Mouse (Mus musculus): ENCODE results near the gene Ldlr. TPM values are rescaled to one million over a fixed set of nuclear protein-coding genes. Genes with fewer than 3 reads are reported as not detected.
"Not testable (repeated sequence)": the region's sequence is repeated elsewhere in the genome, so short reads cannot be mapped to it uniquely, and the experiment has no call there.

The Ldlr gene
- total RNA-seq (2021), result 10 to 100 TPM; 13.7 to 14.1 TPM

- peak; percentile 72 to 76 for DNase-seq
Observed at GRCm38 (mm10) chr9:21723377-21724146, at the start of gene Ldlr. TSS of gene Ldlr (plus strand) at chr9:21723483.

- DNase-seq, result no peak
Observed at GRCm38 (mm10) chr9:21677706-21678105, 45.6 kb upstream of the Ldlr start.

GRCm38 (mm10) chr9:21680448-21680847 lies 42.8 kb upstream of the Ldlr start:
- DNase-seq, result no peak

GRCm38 (mm10) chr9:21682827-21683226 lies 40.5 kb upstream of the Ldlr start:
- DNase-seq, result no peak

- no peak for DNase-seq
Observed at GRCm38 (mm10) chr9:21683897-21684296, 39.4 kb upstream of the Ldlr start.

- no peak for DNase-seq
Observed at GRCm38 (mm10) chr9:21688554-21688953, 34.7 kb upstream of the Ldlr start.

- DNase-seq, result no peak
Observed at GRCm38 (mm10) chr9:21690031-21690430, 33.3 kb upstream of the Ldlr start.

GRCm38 (mm10) chr9:21691862-21692261 lies 31.4 kb upstream of the Ldlr start:
- DNase-seq, result no peak

GRCm38 (mm10) chr9:21692491-21692890 lies 30.8 kb upstream of the Ldlr start:
- no peak for DNase-seq

GRCm38 (mm10) chr9:21694071-21694470 lies 29.2 kb upstream of the Ldlr start:
- DNase-seq, result no peak

GRCm38 (mm10) chr9:21695229-21695792 lies 28.0 kb upstream of the Ldlr start:
- DNase-seq, result no peak

- DNase-seq, result no peak
Observed at GRCm38 (mm10) chr9:21697121-21697520, 26.2 kb upstream of the Ldlr start.

- DNase-seq, result not testable (repeated sequence)
Observed at GRCm38 (mm10) chr9:21699280-21699679, 24.0 kb upstream of the Ldlr start.

GRCm38 (mm10) chr9:21701091-21701490 lies 22.2 kb upstream of the Ldlr start:
- no peak for DNase-seq

- no peak for DNase-seq
Observed at GRCm38 (mm10) chr9:21703494-21703893, 19.8 kb upstream of the Ldlr start.

- no peak for DNase-seq
Observed at GRCm38 (mm10) chr9:21706085-21706484, 17.2 kb upstream of the Ldlr start.

- no peak for DNase-seq
Observed at GRCm38 (mm10) chr9:21706586-21707265, 16.6 kb upstream of the Ldlr start.

- DNase-seq, result no peak
Observed at GRCm38 (mm10) chr9:21709340-21709739, 13.9 kb upstream of the Ldlr start.

GRCm38 (mm10) chr9:21715298-21715697 lies 8.0 kb upstream of the Ldlr start:
- no peak for DNase-seq

GRCm38 (mm10) chr9:21717015-21717414 lies 6.3 kb upstream of the Ldlr start:
- DNase-seq, result no peak

GRCm38 (mm10) chr9:21721036-21721435 lies 2.2 kb upstream of the Ldlr start:
- DNase-seq, result no peak

- DNase-seq, result peak; percentile 89 to 92
Observed at GRCm38 (mm10) chr9:21724147-21724536, 859 bp downstream of the Ldlr start.

- no peak for DNase-seq
Observed at GRCm38 (mm10) chr9:21725224-21726121, 2.2 kb downstream of the Ldlr start.
